Mouse (Mus musculus): Measurements from ENCODE around the gene Ncs1.

GRCm38 (mm10) chr2:31202357-31202756 is 43.3 kb upstream of the Ncs1 start:
- TF ChIP-seq CTCF (IDR thresholded peaks at IDR 0.05; ENCODE audit: insufficient read depth, low read length) (no peak), POLR2A (IDR thresholded peaks at IDR 0.05; ENCODE audit: borderline replicate concordance, extremely low read depth, low read depth, low read length) (no peak)

Data from lung, adult 2 months (tissue).